Mouse (Mus musculus) forebrain, embryonic 11.5 days (tissue): ENCODE results near the gene Xkr8. TPM values are rescaled to one million over a fixed set of nuclear protein-coding genes. Genes with fewer than 3 reads are reported as not detected.
A peak's percentile ranks its signal among the peaks of the same experiment; 100 is the strongest.
"Not testable (repeated sequence)": the region's sequence is repeated elsewhere in the genome, so short reads cannot be mapped to it uniquely, and the experiment has no call there.

Experiments
- ATAC-seq: fragments of 200-750 bp; cut with Nextera tagmentation; replicated peaks from 2 replicates; pipeline ENCODE4 v1.8.0; 2017; ENCODE audit warnings: moderate TSS enrichment; ENCODE audit not compliant: low FRiP score
- DNase-seq: peaks from one replicate; pipeline ENCODE4 v3.0.0-alpha.2; 2017; ENCODE audit warnings: low spot score
- H3K27ac ChIP-seq: fragments of 300-500 bp; sonication (generic); 2 replicates; pipeline ENCODE4 v1.5.1; 2014; ENCODE audit warnings: low read depth, low read length
- H3K27me3 ChIP-seq: fragments of 300-500 bp; sonication (generic); 2 replicates; pipeline ENCODE4 v1.6.1; 2014; ENCODE audit warnings: mild to moderate bottlenecking, low read length, mixed read lengths; ENCODE audit not compliant: control insufficient read depth, insufficient read depth
- H3K36me3 ChIP-seq: fragments of 300-500 bp; sonication (generic); 2 replicates; pipeline ENCODE4 v1.6.1; 2014; ENCODE audit warnings: mild to moderate bottlenecking, low read length, moderate library complexity, mixed read lengths; ENCODE audit not compliant: control insufficient read depth, insufficient read depth
- H3K4me1 ChIP-seq: fragments of 300-500 bp; sonication (generic); replicated peaks from 2 replicates; pipeline ENCODE4 v1.6.1; 2014; ENCODE audit warnings: low read length, mixed read lengths; ENCODE audit not compliant: control insufficient read depth, insufficient read depth
- H3K4me2 ChIP-seq: fragments of 300-500 bp; sonication (generic); 2 replicates; pipeline ENCODE4 v1.6.1; 2014; ENCODE audit warnings: low read depth, mild to moderate bottlenecking, low read length, moderate library complexity, mixed read lengths; ENCODE audit not compliant: severe bottlenecking
- H3K4me3 ChIP-seq: fragments of 300-500 bp; sonication (generic); 2 replicates; pipeline ENCODE4 v1.5.1; 2014; ENCODE audit warnings: low read depth, low read length
- H3K9ac ChIP-seq: fragments of 300-500 bp; sonication (generic); 2 replicates; pipeline ENCODE4 v1.6.1; 2014; ENCODE audit warnings: low read length
- H3K9me3 ChIP-seq: fragments of 300-500 bp; sonication (generic); 2 replicates; pipeline ENCODE4 v1.6.1; 2016; ENCODE audit warnings: low read length, mixed read lengths; ENCODE audit not compliant: control insufficient read depth
- WGBS: fragments of 180-500 bp; shearing (Covaris S2); extraction: QIAGEN DNeasy Blood & Tissue Kit; methylation state at CpG from one replicate; pipeline ENCODE4 v1.1.7; 2014; 5-methylcytosine and 5-hydroxymethylcytosine counted together
- polyA plus RNA-seq: library from polyadenylated mRNA; unstranded; fragments of >200 nt; fragmentation: Nextera tagmentation; extraction: Ambion mirVana; gene quantifications from 2 replicates; pipeline ENCODE4 v1.2.1, GENCODE M21; 2014

Xkr8 gene
- polyA plus RNA-seq, result 4.8 and 5.5 TPM in 2 replicates

DNA sequence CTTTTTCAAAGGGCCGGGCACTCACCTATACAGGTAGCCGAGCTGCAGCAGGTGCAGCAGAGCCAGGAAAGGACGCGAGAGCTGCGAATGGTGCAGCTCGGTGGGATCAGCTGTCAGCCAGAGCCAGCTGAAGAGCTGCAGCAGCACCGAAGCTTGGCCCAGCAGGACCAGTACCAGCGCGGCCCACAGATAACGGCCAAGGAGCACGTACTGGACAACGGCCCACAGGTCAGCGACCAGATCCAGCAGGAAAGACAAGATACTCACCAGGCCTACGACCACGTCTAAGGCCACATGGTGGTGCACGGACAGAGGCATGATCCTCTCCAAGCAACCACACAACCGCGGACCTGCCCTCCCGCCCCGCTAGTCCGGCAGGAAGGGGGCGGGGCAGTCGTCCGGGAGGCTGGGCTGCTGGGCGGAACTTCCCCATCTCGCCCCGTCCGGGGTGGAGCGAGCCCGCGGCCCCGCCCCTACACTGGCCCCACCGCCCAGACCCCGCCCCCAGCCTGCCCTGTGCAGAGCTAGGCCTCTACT is at the start of gene Xkr8:
Xkr8 (minus strand) TSS at position 399 of the 537 bp plus-strand sequence.
- ATAC-seq, result peak; percentile 96
- H3K4me1 ChIP-seq, result no peaks in the 10 kb centered on the region
- DNase-seq, result peak; percentile 95
- H3K9me3 ChIP-seq, result no peaks in the 10 kb centered on the region
- no peaks in the 10 kb centered on the region for H3K36me3 ChIP-seq
- H3K27ac ChIP-seq, result no peak within 1 kb of the TSS
- H3K4me3 ChIP-seq, result peak within 1 kb of the TSS; percentile 54
- WGBS, result 4% methylated on average over 32 of the region's 34 CpGs
- H3K4me2 ChIP-seq, result peak within 1 kb of the TSS; percentile 71
- H3K27me3 ChIP-seq, result no peaks in the 10 kb centered on the region
- H3K9ac ChIP-seq, result peak within 1 kb of the TSS; percentile 61

DNA sequence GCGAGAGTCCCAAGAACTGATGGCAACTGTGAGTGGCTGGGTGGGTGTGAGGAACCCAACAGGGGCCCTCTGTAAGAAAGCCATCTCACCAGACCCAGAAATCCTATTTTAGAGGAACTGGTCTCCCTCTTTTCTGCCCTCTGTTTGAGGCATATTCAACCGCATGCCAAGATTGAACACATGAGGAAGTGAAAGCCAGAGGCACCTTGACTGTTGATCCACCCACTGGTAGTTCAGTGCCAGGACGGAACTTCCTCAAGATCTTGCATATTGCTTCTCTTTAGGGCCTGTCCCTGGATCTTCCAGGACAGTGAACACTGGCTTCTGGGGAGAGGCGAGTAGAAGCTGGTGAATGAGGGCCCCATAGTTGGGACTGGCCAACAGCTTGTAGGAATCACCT is 47.9 kb upstream of the Xkr8 start:
- Histone ChIP-seq H3K27ac (no peak overlapping the region), H3K4me3 (no peak overlapping the region), H3K4me2 (no peak overlapping the region), H3K27me3 (no peaks in the 10 kb centered on the region), H3K9me3 (no peaks in the 10 kb centered on the region), H3K36me3 (peaks cover 10% of the 10 kb centered on the region), H3K9ac (no peak overlapping the region), H3K4me1 (no peaks in the 10 kb centered on the region)
- DNase-seq (no peak), ATAC-seq (no peak)
- 86% methylated on average over 4 of the region's 4 CpGs for WGBS

DNA sequence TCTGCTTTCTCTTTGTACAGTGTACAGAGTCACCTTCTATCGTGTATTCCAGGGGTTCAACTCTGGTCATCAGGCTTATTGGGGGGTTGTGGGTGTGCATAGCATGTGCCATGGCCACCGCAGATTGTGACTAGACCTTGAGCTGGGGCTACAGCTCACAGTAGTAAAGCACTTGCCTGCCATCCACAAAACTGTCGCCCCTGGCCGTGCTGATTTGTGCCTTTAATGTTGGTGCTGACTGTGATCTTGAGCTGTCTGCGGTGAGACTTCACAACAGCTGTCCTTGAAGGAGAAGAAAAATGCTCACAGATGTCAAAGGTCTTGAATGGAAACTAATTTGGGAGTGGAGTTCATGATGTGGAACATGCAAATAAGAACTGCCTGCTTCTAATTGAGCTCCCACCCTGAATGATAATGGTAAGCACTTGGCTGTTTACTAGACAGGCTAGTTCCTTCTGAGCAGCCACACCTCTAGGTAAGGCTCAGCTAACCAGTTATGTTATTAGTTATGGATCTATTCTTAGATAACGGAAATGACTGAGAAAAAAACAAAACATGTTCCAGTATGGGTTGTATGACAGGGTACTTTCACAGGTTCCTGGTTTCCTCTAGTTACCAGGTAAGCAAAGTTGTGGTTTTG is 46.3 kb upstream of the Xkr8 start:
- 93% methylated on average over 6 of the region's 6 CpGs for WGBS
- Histone ChIP-seq H3K36me3 (peaks cover 16% of the 10 kb centered on the region), H3K9me3 (no peaks in the 10 kb centered on the region), H3K4me3 (no peak overlapping the region), H3K4me2 (no peak overlapping the region), H3K4me1 (no peaks in the 10 kb centered on the region), H3K9ac (no peak overlapping the region), H3K27ac (no peak overlapping the region), H3K27me3 (no peaks in the 10 kb centered on the region)
- ATAC-seq (no peak), DNase-seq (no peak)

DNA sequence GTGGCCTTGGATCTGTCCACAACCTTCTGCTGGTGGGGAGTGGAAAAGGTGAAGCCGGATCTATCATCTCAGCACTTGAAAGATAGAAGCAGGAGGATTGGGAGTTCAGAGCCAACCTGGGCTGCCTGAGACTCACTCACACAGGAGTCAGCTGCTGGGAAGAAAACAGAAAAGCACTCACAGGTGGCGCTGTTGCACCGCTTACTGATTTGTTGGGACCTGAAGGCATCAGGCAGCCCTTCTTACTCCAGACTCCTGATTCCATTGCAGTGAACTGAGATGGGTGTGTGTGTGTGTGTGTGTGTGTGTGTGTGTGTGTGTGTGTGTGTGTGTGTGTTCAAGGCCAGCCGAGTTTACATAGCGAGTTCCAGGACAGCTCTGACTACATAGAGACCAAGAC is 44.4 kb upstream of the Xkr8 start:
- ATAC-seq, result no peak
- no peaks in the 10 kb centered on the region for H3K27me3 ChIP-seq
- WGBS, result 91% methylated on average over 5 of the region's 5 CpGs

DNA sequence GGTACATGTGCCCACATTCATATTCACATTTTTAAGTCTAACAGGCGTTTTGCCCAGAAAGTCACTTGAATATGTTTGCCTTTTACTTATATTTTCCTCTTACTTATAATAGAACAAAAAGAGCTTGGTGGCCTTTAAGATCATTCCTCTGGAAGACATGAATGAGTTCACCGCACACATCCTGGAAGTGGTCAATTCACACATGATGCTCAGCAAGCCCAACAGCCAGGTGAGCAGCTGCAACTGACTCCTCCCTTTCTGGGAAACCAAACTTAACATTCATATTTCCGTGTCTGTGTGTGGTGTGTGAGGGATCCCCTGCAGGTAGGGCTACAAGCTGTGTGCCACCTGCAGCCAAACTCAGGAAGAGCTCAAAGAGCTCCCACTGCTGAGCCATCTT is 42.6 kb upstream of the Xkr8 start:
- Histone ChIP-seq H3K27me3 (no peaks in the 10 kb centered on the region), H3K36me3 (peaks cover 24% of the 10 kb centered on the region), H3K4me3 (no peak overlapping the region), H3K4me2 (no peak overlapping the region), H3K27ac (no peak overlapping the region), H3K4me1 (no peaks in the 10 kb centered on the region), H3K9me3 (no peaks in the 10 kb centered on the region), H3K9ac (no peak overlapping the region)
- DNase-seq, result no peak
- no peak for ATAC-seq
- 87% methylated on average over 3 of the region's 3 CpGs for WGBS

More for the DNA sequence above, 44.4 kb upstream of the Xkr8 start:
- Histone ChIP-seq H3K36me3 (peaks cover 20% of the 10 kb centered on the region), H3K4me2 (no peak overlapping the region), H3K4me1 (no peaks in the 10 kb centered on the region), H3K9me3 (no peaks in the 10 kb centered on the region), H3K9ac (no peak overlapping the region), H3K27ac (no peak overlapping the region), H3K4me3 (no peak overlapping the region)
- DNase-seq, result peak; percentile 78

DNA sequence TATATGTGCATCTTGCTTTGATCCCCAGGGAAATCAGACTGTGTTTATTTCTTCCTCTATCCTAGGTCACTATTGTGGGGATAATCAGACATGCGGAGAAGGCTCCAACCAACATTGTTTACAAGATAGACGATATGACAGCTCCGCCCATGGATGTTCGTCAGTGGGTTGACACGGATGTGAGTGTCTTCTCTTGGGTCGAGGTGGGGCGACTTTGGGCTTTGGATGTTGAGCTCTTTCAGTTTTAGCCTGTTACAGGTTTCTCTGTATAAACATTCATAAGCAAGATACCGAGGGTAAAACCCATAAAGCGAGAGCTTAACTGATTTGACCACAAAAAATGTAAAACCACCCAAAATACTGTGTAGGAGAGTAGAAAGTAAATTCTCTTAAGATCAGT is 39.4 kb upstream of the Xkr8 start:
- Histone ChIP-seq H3K36me3 (peaks cover 19% of the 10 kb centered on the region), H3K4me2 (no peak overlapping the region), H3K4me3 (no peak overlapping the region), H3K9me3 (no peaks in the 10 kb centered on the region), H3K9ac (no peak overlapping the region), H3K4me1 (no peaks in the 10 kb centered on the region; the same call in 1 of the 2 replicates), H3K27me3 (no peaks in the 10 kb centered on the region), H3K27ac (no peak overlapping the region)
- ATAC-seq (no peak), DNase-seq (no peak)
- 94% methylated on average over 9 of the region's 9 CpGs for WGBS

DNA sequence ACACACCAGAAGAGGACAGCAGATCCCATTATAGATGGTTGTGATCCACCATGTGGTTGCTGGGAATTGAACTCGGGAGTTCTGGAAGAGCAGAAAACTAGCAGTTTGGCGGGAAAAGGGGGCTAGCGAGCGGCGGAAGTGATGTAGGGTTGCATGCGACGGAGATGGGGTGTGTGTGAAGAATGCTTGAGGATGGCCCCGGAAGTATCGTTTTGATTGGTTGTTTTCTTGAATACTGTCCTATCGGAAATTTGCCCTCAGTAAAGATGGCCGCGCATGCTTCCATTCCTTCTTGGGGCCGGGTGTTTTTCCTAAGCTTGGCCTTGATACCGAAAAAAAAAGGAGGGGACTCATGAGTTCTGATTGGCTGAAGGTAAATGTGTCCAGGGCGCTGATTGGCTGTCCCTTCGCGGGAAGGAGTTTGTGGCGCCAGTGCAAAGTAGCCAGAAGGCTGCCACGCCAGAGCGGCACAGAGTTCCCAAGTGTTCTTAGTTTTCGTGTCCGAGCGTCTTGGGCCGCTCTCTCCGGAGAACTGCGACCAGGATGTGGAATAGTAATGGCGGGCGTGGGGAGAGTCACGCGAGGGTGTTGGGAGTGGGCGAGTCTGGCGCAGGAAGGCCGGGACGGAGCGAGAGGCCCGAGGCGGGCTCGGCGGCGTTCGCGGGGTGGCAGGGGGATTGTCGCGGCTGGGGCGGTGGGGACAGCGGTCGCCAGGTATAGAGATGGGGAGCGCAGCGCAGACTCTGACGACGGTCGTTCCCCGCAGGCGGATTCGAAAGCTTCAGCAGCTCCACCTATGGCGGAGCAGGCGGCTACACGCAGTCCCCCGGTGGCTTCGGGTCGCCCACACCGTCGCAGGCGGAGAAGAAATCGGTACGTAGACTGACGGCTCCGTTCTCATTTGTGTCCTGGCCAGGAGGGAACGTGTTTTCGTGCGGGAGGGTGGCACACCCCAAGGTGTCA is 35.8 kb upstream of the Xkr8 start, which contains the start of gene Rpa2:
Rpa2 (plus strand) TSS at position 419 of the 963 bp plus-strand sequence.
- Histone ChIP-seq H3K27ac (no peak within 1 kb of the TSS), H3K4me1 (no peaks in the 10 kb centered on the region; the same call in 1 of the 2 replicates), H3K9ac (peak within 1 kb of the TSS; percentile 69), H3K9me3 (no peaks in the 10 kb centered on the region), H3K27me3 (no peaks in the 10 kb centered on the region), H3K36me3 (peaks cover 9% of the 10 kb centered on the region; the same call in 1 of the 2 replicates), H3K4me3 (peak within 1 kb of the TSS; percentile 69), H3K4me2 (peak within 1 kb of the TSS; percentile 61)
- WGBS, result under 1% methylated on average over 70 of the region's 71 CpGs
- ATAC-seq (peak; percentile 95), DNase-seq (peak; percentile 98)

DNA sequence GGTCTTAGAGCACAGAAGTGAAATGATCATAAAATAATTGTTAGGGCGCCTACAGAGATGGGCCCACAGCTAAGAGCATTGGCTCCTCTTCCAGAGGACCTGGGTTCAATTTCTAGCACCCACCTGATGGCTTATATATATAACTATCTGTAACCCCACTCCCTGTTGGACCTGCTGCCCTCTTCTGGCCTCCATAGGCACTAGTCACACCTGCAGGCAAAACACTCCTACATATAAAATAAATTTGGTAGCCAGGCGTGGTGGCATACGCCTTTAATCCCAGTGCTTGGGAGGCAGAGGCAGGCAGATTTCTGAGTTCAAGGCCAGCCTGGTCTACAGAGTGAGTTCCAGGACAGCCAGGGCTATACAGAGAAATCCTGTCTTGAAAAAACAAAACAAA is 30.8 kb upstream of the Xkr8 start:
- not testable (repeated sequence) for H3K36me3 ChIP-seq, DNase-seq, H3K9me3 ChIP-seq, ATAC-seq, H3K27ac ChIP-seq, H3K4me3 ChIP-seq, H3K9ac ChIP-seq, H3K4me2 ChIP-seq, H3K4me1 ChIP-seq, H3K27me3 ChIP-seq
- 80% methylated on average over 3 of the region's 3 CpGs for WGBS
